In genomic region chr3:63294316-63294715, GRCm38 (mm10) we compare ENCODE assay signal across 29 mouse cellular contexts. TPM values are rescaled to one million over a fixed set of nuclear protein-coding genes. Genes with fewer than 3 reads are reported as not detected.
DNase-seq lines count a peak whose midpoint lies in the region; ATAC-seq lines count a peak whose summit lies in the region.
"Had no signal": no experiment of that assay in that cellular context is flagged by ENCODE, and none has a peak within 500 bp of the region (broad histone marks: within the 10 kb centered on the region; RNA-seq: fewer than 3 reads in every experiment).

No protein-coding gene starts in this region.

- no peaks in the 10 kb centered on the region for H3K27me3 ChIP-seq in heart, embryonic 13.5 days (replicated peaks)
- H3K27me3 ChIP-seq in lung, embryonic 15.5 days: peaks cover 15% of the 10 kb centered on the region; the same call in 1 of the 2 replicates
- no peaks in the 10 kb centered on the region for H3K27me3 ChIP-seq in limb, embryonic 13.5 days
- H3K27me3 ChIP-seq in forebrain, embryonic 13.5 days: peaks cover 23% of the 10 kb centered on the region

- no peak overlapping the region for H3K27ac ChIP-seq in heart, embryonic 13.5 days (replicated peaks)
- H3K27ac ChIP-seq in lung, embryonic 15.5 days: no peak overlapping the region
- H3K27ac ChIP-seq in limb, embryonic 13.5 days: no peak overlapping the region; the same call in 1 of the 2 replicates
- H3K27ac ChIP-seq in forebrain, embryonic 13.5 days: no peak overlapping the region
- H3K27ac ChIP-seq: hindbrain, postnatal 0 days; intestine, embryonic 15.5 days; midbrain, embryonic 12.5 days had no signal

- no peak for ATAC-seq in heart, embryonic 13.5 days (ENCODE audit: extremely low read depth, insufficient number of reproducible peaks, low FRiP score, low TSS enrichment)
- no peak for ATAC-seq in lung, embryonic 15.5 days (ENCODE audit: borderline replicate concordance, extremely low read depth, low FRiP score, low TSS enrichment)
- no peak for ATAC-seq in limb, embryonic 13.5 days (ENCODE audit: low FRiP score, low read depth)
- ATAC-seq in forebrain, embryonic 13.5 days: no peak
- ATAC-seq: CD4-positive, CD25-positive, alpha-beta regulatory T cell, adult 4 months; intestine, embryonic 15.5 days had no signal

- no peak overlapping the region for H3K4me3 ChIP-seq in heart, embryonic 13.5 days
- no peak overlapping the region for H3K4me3 ChIP-seq in lung, embryonic 15.5 days
- no peak overlapping the region for H3K4me3 ChIP-seq in limb, embryonic 13.5 days
- H3K4me3 ChIP-seq in forebrain, embryonic 13.5 days: no peak overlapping the region
- H3K4me3 ChIP-seq: erythroblast, embryonic 14.5 days; megakaryocyte, embryonic 14.5 days had no signal

- no peaks in the 10 kb centered on the region for H3K36me3 ChIP-seq in heart, embryonic 13.5 days
- H3K36me3 ChIP-seq in lung, embryonic 15.5 days: no peaks in the 10 kb centered on the region
- no peaks in the 10 kb centered on the region for H3K36me3 ChIP-seq in limb, embryonic 13.5 days
- no peaks in the 10 kb centered on the region for H3K36me3 ChIP-seq in forebrain, embryonic 13.5 days (ENCODE audit: poor library complexity, severe bottlenecking)
- H3K36me3 ChIP-seq: G1E; heart, embryonic 10.5 days; hindbrain, embryonic 12.5 days; intestine, embryonic 15.5 days; midbrain, embryonic 12.5 days had no signal

- 54% methylated on average over 6 of the region's 6 CpGs for WGBS in heart, embryonic 13.5 days
- WGBS in lung, embryonic 15.5 days: 60% methylated on average over 6 of the region's 6 CpGs
- 86% methylated on average over 6 of the region's 6 CpGs for whole genome bisulfite sequencing in limb, embryonic 13.5 days
- WGBS in forebrain, embryonic 13.5 days: 87% methylated on average over 6 of the region's 6 CpGs

- H3K9ac ChIP-seq in heart, embryonic 13.5 days: no peak overlapping the region
- no peak overlapping the region for H3K9ac ChIP-seq in lung, embryonic 15.5 days
- no peak overlapping the region for H3K9ac ChIP-seq in limb, embryonic 13.5 days
- H3K9ac ChIP-seq in forebrain, embryonic 13.5 days: no peak overlapping the region
- H3K9ac ChIP-seq: forebrain, postnatal 0 days had no signal

- peak overlapping the region; percentile 96; the same call in 1 of the 2 replicates for H3K4me2 ChIP-seq in heart, embryonic 13.5 days
- H3K4me2 ChIP-seq in lung, embryonic 15.5 days: peak overlapping the region; percentile 99; the same call in 1 of the 2 replicates
- peak overlapping the region; percentile 83; the same call in 1 of the 2 replicates for H3K4me2 ChIP-seq in limb, embryonic 13.5 days (replicated peaks)
- no peak overlapping the region; the same call in 1 of the 2 replicates for H3K4me2 ChIP-seq in forebrain, embryonic 13.5 days

- peaks cover 12% of the 10 kb centered on the region for H3K4me1 ChIP-seq in heart, embryonic 13.5 days
- 0 out of 2 replicates have a peak, but pooled peaks cover 3% of the 10 kb centered on the region for H3K4me1 ChIP-seq in lung, embryonic 15.5 days
- H3K4me1 ChIP-seq in limb, embryonic 13.5 days: 0 out of 2 replicates have a peak, but pooled peaks cover 20% of the 10 kb centered on the region
- H3K4me1 ChIP-seq in forebrain, embryonic 13.5 days: peaks cover 4% of the 10 kb centered on the region; the same call in 1 of the 2 replicates
- H3K4me1 ChIP-seq: intestine, embryonic 15.5 days had no signal

- H3K9me3 ChIP-seq in heart, embryonic 13.5 days: no peaks in the 10 kb centered on the region
- no peaks in the 10 kb centered on the region for H3K9me3 ChIP-seq in lung, embryonic 15.5 days
- no peaks in the 10 kb centered on the region for H3K9me3 ChIP-seq in limb, embryonic 13.5 days
- H3K9me3 ChIP-seq in forebrain, embryonic 13.5 days (replicated peaks): no peaks in the 10 kb centered on the region
- H3K9me3 ChIP-seq: heart, embryonic 10.5 days; hindbrain, embryonic 12.5 days; intestine, embryonic 15.5 days; midbrain, embryonic 12.5 days had no signal

- no peak for DNase-seq in heart, adult 9 months (ENCODE audit: low spot score in 2 of 2)
- no peak for DNase-seq in lung, postnatal 14 days
- peak; percentile 62 for DNase-seq in R1 (ENCODE audit: low read depth, low spot score)
- DNase-seq in layer of hippocampus, adult 9-11 months: no peak
- DNase-seq: adrenal gland, postnatal 25 days; cerebellum, adult 11-12 months; cerebellum, adult 9-11 months; forebrain, postnatal 0 days; gastrocnemius, postnatal 10 days; kidney, adult 9 months; kidney, postnatal 10 days; liver; lung, postnatal 4 days; retina, postnatal 1 day; right cerebral cortex, postnatal 14 days; thymus, postnatal 4 days had no signal

RNA-seq across cellular contexts. Expression of gene Mme, which starts 53.0 kb away (rescaled TPM):
- 4.2 and 6.6 TPM in 2 replicates for polyA plus RNA-seq in heart, embryonic 13.5 days (2015; fragmentation: Nextera tagmentation; extraction: Ambion mirVana)
- polyA plus RNA-seq in lung, embryonic 15.5 days (2015; fragmentation: Nextera tagmentation; extraction: Ambion mirVana): 4.0 and 5.7 TPM in 2 replicates
- polyA plus RNA-seq in limb, embryonic 13.5 days (2015; fragmentation: Nextera tagmentation; extraction: Ambion mirVana): 44.9 and 47.6 TPM in 2 replicates
- 1.6 and 2.6 TPM in 2 replicates for polyA plus RNA-seq in forebrain, embryonic 13.5 days (2015; fragmentation: Nextera tagmentation; extraction: Ambion mirVana)
- polyA plus RNA-seq: CD4-positive, CD25-positive, alpha-beta regulatory T cell, adult 4 months; erythroblast, embryonic 14.5 days; G1E had no signal
